Mouse (Mus musculus) hindbrain, embryonic 15.5 days (tissue): ENCODE data around the gene Gm13279. TPM values are rescaled to one million over a fixed set of nuclear protein-coding genes. Genes with fewer than 3 reads are reported as not detected.
A peak's percentile ranks its signal among the peaks of the same experiment; 100 is the strongest.
"Not testable (repeated sequence)": the region's sequence is repeated elsewhere in the genome, so short reads cannot be mapped to it uniquely, and the experiment has no call there.

ENCODE experiments used
- ATAC-seq: fragments of 200-750 bp; cut with Nextera tagmentation; 2 replicates; pipeline ENCODE4 v1.8.0; 2017; ENCODE audit warnings: low read depth, moderate number of reproducible peaks, moderate TSS enrichment; ENCODE audit not compliant: low FRiP score
- H3K27ac ChIP-seq: fragments of 300-500 bp; sonication (generic); replicated peaks from 2 replicates; pipeline ENCODE4 v1.5.1; 2015; ENCODE audit warnings: mild to moderate bottlenecking, inconsistent platforms
- H3K27me3 ChIP-seq: fragments of 300-500 bp; sonication (generic); 2 replicates; pipeline ENCODE4 v1.6.1; 2015; ENCODE audit warnings: control low read depth, inconsistent platforms
- H3K36me3 ChIP-seq: fragments of 300-500 bp; sonication (generic); 2 replicates; pipeline ENCODE4 v1.6.1; 2015; ENCODE audit warnings: control low read depth, inconsistent platforms
- H3K4me1 ChIP-seq: fragments of 300-500 bp; sonication (generic); replicated peaks from 2 replicates; pipeline ENCODE4 v1.6.1; 2015; ENCODE audit warnings: control low read depth, inconsistent platforms
- H3K4me2 ChIP-seq: fragments of 300-500 bp; sonication (generic); 2 replicates; pipeline ENCODE4 v1.6.1; 2015; ENCODE audit warnings: moderate library complexity, mild to moderate bottlenecking, inconsistent platforms
- H3K4me3 ChIP-seq: fragments of 300-500 bp; sonication (generic); 2 replicates; pipeline ENCODE4 v1.5.1; 2015; ENCODE audit warnings: mild to moderate bottlenecking, inconsistent platforms
- H3K9ac ChIP-seq: fragments of 300-500 bp; sonication (generic); 2 replicates; pipeline ENCODE4 v1.6.1; 2015; ENCODE audit warnings: inconsistent platforms
- H3K9me3 ChIP-seq: fragments of 300-500 bp; sonication (generic); 2 replicates; pipeline ENCODE4 v1.6.1; 2016; ENCODE audit warnings: control low read depth, inconsistent platforms
- WGBS: fragments of 180-500 bp; shearing (Covaris S2); methylation state at CpG from one replicate; pipeline ENCODE4 v1.1.7; 2015; 5-methylcytosine and 5-hydroxymethylcytosine counted together
- polyA plus RNA-seq: library from polyadenylated mRNA; unstranded; fragments of >200 nt; fragmentation: Nextera tagmentation; extraction: Ambion mirVana; gene quantifications from 2 replicates; pipeline ENCODE4 v1.2.1, GENCODE M21; 2015

The Gm13279 gene
- polyA plus RNA-seq, 1 experiment from 2014 or later = not detected

GRCm38 (mm10) chr4:88773534-88773933, 23.7 kb upstream of the Gm13279 start, which contains the start of gene Gm13290:
Gene Gm13290 (plus strand): TSS chr4:88773834.
- not testable (repeated sequence) for H3K4me3 ChIP-seq, ATAC-seq, H3K4me2 ChIP-seq, H3K36me3 ChIP-seq, H3K27me3 ChIP-seq, H3K4me1 ChIP-seq, H3K9ac ChIP-seq, H3K9me3 ChIP-seq, H3K27ac ChIP-seq
- no CpG with 5 or more reads among the region's 32 CpGs for WGBS

- H3K4me2 ChIP-seq, H3K27me3 ChIP-seq, H3K36me3 ChIP-seq, H3K4me3 ChIP-seq, H3K27ac ChIP-seq, H3K9ac ChIP-seq, H3K9me3 ChIP-seq, H3K4me1 ChIP-seq, ATAC-seq: not testable (repeated sequence)
- WGBS = no CpG with 5 or more reads among the region's 29 CpGs
Observed at GRCm38 (mm10) chr4:88776622-88777021, 20.6 kb upstream of the Gm13279 start, which contains the start of gene Gm13289. Gene Gm13289 (plus strand): TSS chr4:88776922.

- H3K9ac ChIP-seq, H3K27ac ChIP-seq, H3K4me3 ChIP-seq, H3K27me3 ChIP-seq, H3K9me3 ChIP-seq, H3K36me3 ChIP-seq, H3K4me2 ChIP-seq, H3K4me1 ChIP-seq, ATAC-seq: not testable (repeated sequence)
- WGBS = no CpG with 5 or more reads among the region's 29 CpGs
Observed at GRCm38 (mm10) chr4:88779550-88779949, 17.6 kb upstream of the Gm13279 start, which contains the start of gene Gm13272. Gene Gm13272 (plus strand): TSS chr4:88779850.

DNA sequence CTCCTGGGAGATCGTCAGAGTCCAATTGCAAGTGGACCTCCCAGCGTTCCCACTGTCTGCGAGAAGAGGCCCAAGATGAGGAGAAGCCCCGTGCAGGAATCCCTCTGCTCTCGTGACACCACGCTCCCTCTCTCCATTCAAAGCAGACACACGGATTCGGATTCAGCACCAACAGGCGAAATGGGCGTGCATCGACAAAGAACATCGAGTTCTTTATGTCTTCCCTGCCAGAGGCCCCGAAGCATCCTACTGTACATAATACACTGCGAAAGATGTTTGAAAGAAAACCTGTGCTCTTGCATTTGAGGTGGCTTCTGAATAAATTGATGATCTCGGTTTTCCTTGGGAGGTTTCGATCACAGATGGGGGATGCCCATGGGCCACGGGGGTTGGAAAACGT, 16.9 kb upstream of the Gm13279 start:
- H3K36me3 ChIP-seq, H3K27me3 ChIP-seq, H3K27ac ChIP-seq, H3K4me3 ChIP-seq, H3K9ac ChIP-seq, H3K9me3 ChIP-seq, ATAC-seq, H3K4me1 ChIP-seq, H3K4me2 ChIP-seq: not testable (repeated sequence)
- 50% methylated on average over 16 of the region's 18 CpGs for WGBS

- H3K4me3 ChIP-seq = 0 out of 2 replicates have a peak within 1 kb of the TSS, but pooled peaks have one; percentile 15
- not testable (repeated sequence) for ATAC-seq
Observed at GRCm38 (mm10) chr4:88781831-88782230, 15.4 kb upstream of the Gm13279 start, which contains the start of gene Ifnz. Gene Ifnz (plus strand): TSS chr4:88782131.

DNA sequence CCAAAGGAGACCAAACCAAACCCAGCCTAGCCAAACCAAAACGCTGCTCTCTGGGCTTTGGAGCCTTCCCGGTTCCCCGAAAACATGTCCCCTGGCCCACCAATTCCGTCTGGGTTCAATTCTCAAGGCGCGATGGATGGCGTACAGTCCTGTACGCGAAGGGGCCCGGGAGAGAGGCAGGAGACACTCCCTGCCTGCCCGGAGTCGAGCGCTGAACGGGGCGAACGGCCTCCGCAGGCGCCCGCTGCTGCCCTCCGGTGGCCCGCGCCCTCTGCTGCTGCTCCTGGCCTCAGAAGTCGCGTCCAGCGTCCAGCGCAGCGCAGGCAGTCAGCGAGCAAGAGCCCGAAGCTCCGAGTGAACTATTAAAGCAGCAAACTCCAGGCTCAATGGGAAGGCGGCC, 14.9 kb upstream of the Gm13279 start:
- not testable (repeated sequence) for H3K9me3 ChIP-seq, H3K36me3 ChIP-seq, H3K27ac ChIP-seq, H3K27me3 ChIP-seq, H3K4me1 ChIP-seq, H3K9ac ChIP-seq, ATAC-seq
- Histone ChIP-seq H3K4me2 (peak overlapping the region; percentile 50), H3K4me3 (0 out of 2 replicates have a peak overlapping the region, but pooled peaks have one; percentile 15)
- 0% methylated on average over 3 of the region's 31 CpGs for WGBS

More at GRCm38 (mm10) chr4:88781831-88782230, 15.4 kb upstream of the Gm13279 start, which contains the start of gene Ifnz:
- WGBS = 17% methylated on average over 4 of the region's 7 CpGs
- H3K9ac ChIP-seq, H3K27me3 ChIP-seq, H3K36me3 ChIP-seq, H3K27ac ChIP-seq, H3K4me1 ChIP-seq, H3K9me3 ChIP-seq: not testable (repeated sequence)
- peak within 1 kb of the TSS; percentile 50 for H3K4me2 ChIP-seq

DNA sequence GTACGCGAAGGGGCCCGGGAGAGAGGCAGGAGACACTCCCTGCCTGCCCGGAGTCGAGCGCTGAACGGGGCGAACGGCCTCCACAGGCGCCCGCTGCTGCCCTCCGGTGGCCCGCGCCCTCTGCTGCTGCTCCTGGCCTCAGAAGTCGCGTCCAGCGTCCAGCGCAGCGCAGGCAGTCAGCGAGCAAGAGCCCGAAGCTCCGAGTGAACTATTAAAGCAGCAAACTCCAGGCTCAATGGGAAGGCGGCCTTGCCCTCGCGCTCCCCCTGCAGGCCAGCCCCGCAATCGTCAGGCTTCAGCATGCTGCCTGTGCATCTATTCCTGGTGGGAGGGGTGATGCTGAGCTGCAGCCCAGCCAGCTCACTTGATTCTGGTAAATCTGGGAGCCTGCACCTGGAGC, 11.8 kb upstream of the Gm13279 start, which contains the start of gene Gm13276:
Gene Gm13276 (plus strand): TSS at position 301 of the 400 bp plus-strand sequence.
- not testable (repeated sequence) for H3K36me3 ChIP-seq, ATAC-seq, H3K4me2 ChIP-seq, H3K4me1 ChIP-seq, H3K4me3 ChIP-seq, H3K9me3 ChIP-seq, H3K9ac ChIP-seq, H3K27me3 ChIP-seq, H3K27ac ChIP-seq
- no CpG with 5 or more reads among the region's 27 CpGs for WGBS

- not testable (repeated sequence) for H3K9me3 ChIP-seq, H3K4me2 ChIP-seq, ATAC-seq, H3K36me3 ChIP-seq, H3K9ac ChIP-seq, H3K4me1 ChIP-seq, H3K27me3 ChIP-seq, H3K4me3 ChIP-seq, H3K27ac ChIP-seq
- WGBS = no CpG with 5 or more reads among the region's 28 CpGs
Observed at GRCm38 (mm10) chr4:88788402-88788801, 8.8 kb upstream of the Gm13279 start, which contains the start of gene Gm13277. Gene Gm13277 (plus strand): TSS chr4:88788632.

- not testable (repeated sequence) for H3K27ac ChIP-seq, H3K9ac ChIP-seq, ATAC-seq, H3K9me3 ChIP-seq, H3K4me3 ChIP-seq, H3K4me1 ChIP-seq, H3K27me3 ChIP-seq, H3K36me3 ChIP-seq, H3K4me2 ChIP-seq
- WGBS = no CpG with 5 or more reads among the region's 28 CpGs
Observed at GRCm38 (mm10) chr4:88791250-88791649, 5.9 kb upstream of the Gm13279 start, which contains the start of gene Gm13278. Gene Gm13278 (plus strand): TSS chr4:88791550.

- H3K27me3 ChIP-seq, H3K4me2 ChIP-seq, H3K27ac ChIP-seq, H3K4me1 ChIP-seq, H3K36me3 ChIP-seq, H3K9ac ChIP-seq, H3K9me3 ChIP-seq, ATAC-seq, H3K4me3 ChIP-seq: not testable (repeated sequence)
- WGBS = 0% methylated on average over 13 of the region's 52 CpGs
Observed at GRCm38 (mm10) chr4:88793936-88794675, 3.1 kb upstream of the Gm13279 start, which contains the start of gene Gm13275. Gene Gm13275 (plus strand): TSS chr4:88794487.

DNA sequence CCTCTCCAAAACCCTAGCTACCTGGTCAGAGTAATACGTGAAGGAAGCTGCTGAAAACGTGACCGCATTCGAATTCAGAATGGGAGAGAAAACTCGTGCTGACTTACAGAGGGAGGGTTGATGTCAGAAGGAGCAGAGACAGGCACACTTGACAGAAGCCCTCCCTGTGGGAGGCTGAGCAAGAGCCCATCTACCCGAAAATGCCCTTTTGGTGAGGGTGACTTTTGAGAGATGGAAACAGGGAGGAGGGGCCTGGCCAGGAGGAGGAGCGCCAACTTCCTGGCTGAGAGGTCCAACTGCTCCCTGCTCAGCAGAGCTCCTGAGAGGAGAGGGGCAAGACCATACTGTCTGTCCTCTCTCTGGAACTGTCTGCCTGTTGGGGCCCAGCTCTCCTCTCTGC, 2.2 kb downstream of the Gm13279 start, which contains the start of gene Gm13285:
Gene Gm13285 (plus strand): TSS at position 301 of the 400 bp plus-strand sequence.
- ATAC-seq, H3K27me3 ChIP-seq, H3K4me2 ChIP-seq, H3K36me3 ChIP-seq, H3K9me3 ChIP-seq, H3K4me3 ChIP-seq, H3K9ac ChIP-seq, H3K4me1 ChIP-seq, H3K27ac ChIP-seq: not testable (repeated sequence)
- WGBS = 14% methylated on average over 6 of the region's 7 CpGs

GRCm38 (mm10) chr4:88802954-88803353, 5.8 kb downstream of the Gm13279 start, which contains the start of gene Gm13287:
Gene Gm13287 (plus strand): TSS chr4:88803254.
- not testable (repeated sequence) for H3K4me3 ChIP-seq, H3K27ac ChIP-seq, ATAC-seq, H3K36me3 ChIP-seq, H3K4me2 ChIP-seq, H3K27me3 ChIP-seq, H3K9me3 ChIP-seq, H3K4me1 ChIP-seq, H3K9ac ChIP-seq
- WGBS = no CpG with 5 or more reads among the region's 29 CpGs
